Mouse (Mus musculus): ENCODE data around the gene Ascl3.

Ascl3 gene

DNA sequence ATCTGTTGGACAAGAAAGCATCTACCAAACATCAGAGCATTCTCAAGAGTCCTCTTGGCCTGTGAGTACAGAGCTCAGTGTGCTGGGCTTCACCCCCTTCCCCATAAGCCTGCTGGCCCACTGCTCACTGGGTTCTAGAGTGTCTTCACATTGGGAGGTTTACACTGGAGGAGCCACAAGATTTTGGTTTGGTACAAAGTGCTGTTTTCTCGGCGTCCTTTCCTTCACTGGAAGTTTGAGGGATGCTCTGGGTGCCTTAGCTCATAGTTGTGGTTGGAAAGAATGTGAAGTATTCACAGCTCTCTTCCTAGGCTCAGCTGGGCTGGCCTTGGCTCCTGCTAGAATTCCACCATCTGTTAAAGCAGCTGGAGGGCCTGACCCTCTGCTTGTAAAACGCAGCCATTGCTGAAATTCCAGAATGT, 22.6 kb downstream of the Ascl3 start:
- DNase-seq: peak; percentile 56

GRCm38 (mm10) chr7:109707023-109707785, 24.3 kb downstream of the Ascl3 start:
- DNase-seq: peak; percentile 73

GRCm38 (mm10) chr7:109704461-109704860, 27.1 kb downstream of the Ascl3 start:
- peak; percentile 60 for DNase-seq

GRCm38 (mm10) chr7:109704016-109704377, 27.5 kb downstream of the Ascl3 start:
- no peak for DNase-seq

- DNase-seq: peak; percentile 96
Measured at GRCm38 (mm10) chr7:109703190-109704015, 28.1 kb downstream of the Ascl3 start, which contains the start of the genes St5 and Akip1. Gene St5, minus strand, starts transcription at chr7:109703605. Gene Akip1, plus strand, starts transcription at chr7:109703690.

DNA sequence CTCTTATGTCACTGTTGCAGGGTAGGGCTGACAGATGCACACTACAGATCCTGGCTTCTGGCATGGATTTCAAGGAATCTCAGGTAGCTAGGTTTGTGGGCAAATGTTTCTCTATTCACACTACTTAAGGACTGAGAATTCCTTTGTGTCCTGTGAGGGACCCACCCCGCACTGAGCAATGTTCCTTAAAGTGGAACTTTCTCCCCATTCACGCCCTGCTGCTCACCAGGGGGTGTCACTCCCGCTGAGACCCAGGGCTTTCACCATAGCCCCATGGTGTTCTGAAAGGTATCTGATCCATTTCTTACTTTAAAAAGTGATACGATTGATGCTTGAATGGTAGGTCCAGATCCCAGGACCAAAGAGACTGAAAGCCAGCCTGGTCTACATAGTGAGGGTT, 28.8 kb downstream of the Ascl3 start:
- DNase-seq: no peak

GRCm38 (mm10) chr7:109700213-109700612, 31.3 kb downstream of the Ascl3 start:
- no peak for DNase-seq

GRCm38 (mm10) chr7:109695339-109695726, 36.2 kb downstream of the Ascl3 start:
- no peak for DNase-seq

DNA sequence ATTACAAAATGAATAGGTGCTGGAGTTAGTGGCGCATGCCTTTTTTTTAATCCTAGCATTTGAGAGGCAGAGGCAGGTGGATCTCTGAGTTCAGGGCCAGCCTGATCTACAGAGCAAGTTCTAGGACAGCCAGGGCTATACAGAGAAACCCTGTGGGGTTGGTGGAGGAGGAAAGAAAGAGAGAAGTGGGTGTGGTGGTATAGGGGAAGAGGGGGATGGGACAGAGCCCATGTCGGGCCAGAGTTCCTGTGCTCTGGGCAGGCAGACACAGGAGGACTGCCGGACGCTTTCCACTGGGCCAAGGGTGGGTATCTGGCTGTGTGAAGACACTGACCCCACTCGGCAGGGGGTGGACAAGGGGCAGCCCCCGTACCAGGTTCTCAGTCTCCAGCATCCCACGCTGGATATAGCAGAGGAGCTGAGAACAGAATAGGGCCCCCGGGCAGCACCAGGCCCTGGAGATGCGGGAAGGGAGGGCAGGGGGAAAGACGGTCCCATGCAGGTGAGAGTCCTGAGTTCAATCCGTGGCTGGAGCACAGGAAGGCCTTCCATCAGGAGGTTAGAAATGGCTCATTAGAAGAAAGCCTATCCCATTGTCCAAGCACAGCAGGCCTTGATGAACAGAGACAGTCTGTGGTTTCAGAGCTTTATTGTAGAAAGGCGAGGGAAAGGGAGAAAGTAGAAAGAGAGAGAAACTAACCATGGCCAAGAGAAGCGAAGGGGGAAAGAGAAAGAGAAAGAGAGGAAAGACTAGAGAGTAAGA, 36.8 kb downstream of the Ascl3 start:
- DNase-seq: no peak

- peak; percentile 39 for DNase-seq
Measured at GRCm38 (mm10) chr7:109690961-109691360, 40.6 kb downstream of the Ascl3 start.

DNA sequence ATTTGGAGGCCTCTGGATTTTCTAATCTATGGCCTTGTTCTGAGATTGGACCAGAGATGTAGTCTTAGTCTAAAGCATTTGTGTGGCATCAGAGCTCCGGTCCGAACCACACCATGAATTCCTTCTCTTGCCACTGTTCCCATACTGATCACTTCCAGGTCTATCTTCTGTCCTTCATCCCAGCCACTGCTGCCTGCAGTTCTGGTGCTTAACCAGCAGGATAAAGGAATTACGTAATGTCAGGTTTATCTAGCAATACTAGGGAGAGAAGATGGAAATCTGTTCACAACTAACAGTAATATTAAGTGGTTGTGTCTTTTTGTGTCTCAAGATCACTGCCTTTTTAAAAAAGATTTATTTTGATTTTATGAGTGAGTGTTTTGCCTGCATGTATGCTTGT, 41.4 kb downstream of the Ascl3 start:
- DNase-seq: no peak

DNA sequence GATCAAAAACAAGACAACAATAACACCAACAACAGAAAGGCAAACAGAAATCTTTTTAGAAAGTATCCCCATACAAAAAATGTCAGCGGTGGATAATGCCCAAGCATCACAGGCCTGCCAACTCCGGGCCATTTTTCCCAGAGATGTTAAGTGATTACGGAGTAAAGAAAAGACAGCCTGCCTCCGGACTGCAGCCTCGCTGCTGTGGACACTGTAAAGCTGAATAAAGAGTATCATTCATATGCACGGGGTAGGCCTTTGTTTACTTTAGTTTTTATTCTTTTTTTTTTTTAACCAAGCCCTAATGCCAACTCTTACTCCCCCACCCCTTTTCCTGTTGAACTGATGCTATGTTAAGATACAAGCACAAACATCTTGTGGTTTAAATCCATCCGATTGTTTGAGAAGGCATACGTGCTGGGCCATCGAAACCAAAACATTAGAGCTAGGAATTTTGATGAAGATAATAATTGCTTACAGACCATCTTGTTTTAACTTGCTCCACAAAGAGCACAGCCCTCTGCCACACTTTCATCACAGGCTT, 44.9 kb downstream of the Ascl3 start:
- DNase-seq: no peak

DNA sequence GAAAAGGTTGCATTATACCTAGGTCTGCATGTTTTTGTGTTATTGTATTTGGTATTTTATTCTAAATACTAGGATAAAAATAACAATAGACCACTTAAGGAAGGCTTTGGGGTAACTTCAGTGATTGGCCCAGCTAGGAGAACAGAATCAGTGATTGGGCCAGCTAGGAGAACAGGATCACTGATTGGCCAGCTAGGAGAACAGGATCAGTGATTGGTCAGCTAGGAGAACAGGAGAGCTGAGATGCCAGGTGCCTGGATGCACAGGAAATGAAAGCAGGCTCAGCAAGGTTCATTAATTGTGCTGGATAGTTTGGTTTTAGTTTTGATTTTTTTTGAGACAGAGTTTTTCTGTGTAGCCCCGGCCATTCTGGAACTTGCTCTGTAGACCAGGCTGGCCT, 50.6 kb downstream of the Ascl3 start:
- no peak for DNase-seq

DNA sequence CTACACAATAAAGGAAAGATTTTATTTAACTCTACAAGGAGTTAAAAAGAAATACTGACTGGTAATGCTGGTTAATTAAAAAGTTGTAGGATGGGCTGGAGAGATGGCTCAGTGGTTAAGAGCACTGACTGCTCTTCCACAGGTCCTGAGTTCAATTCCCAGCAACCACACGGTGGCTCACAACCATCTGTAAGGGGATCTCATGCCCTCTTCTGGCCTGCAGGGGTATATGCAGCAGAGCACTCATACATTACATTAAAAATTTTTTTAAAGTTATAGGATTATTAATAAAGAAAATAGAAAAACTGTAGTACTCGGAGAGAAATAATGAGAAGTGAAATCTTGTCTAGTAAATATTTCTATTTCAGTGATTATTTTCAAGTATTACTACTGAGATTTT, 51.2 kb downstream of the Ascl3 start:
- no peak for DNase-seq

Data from kidney, adult 9 months (tissue).